Mouse (Mus musculus) erythroblast, embryonic 14.5 days (primary cell): Measurements from ENCODE around the gene Slc6a17.

Experiments used
- GATA1 ChIP-seq: IDR thresholded peaks from 2 replicates; pipeline ENCODE4 v1.6.1; 2012; ENCODE audit warnings: low read length, inconsistent platforms, mixed read lengths
- TAL1 ChIP-seq: IDR thresholded peaks from 3 replicates; pipeline ENCODE4 v1.6.1; 2012; ENCODE audit warnings: low read length, inconsistent platforms, mixed read lengths

DNA sequence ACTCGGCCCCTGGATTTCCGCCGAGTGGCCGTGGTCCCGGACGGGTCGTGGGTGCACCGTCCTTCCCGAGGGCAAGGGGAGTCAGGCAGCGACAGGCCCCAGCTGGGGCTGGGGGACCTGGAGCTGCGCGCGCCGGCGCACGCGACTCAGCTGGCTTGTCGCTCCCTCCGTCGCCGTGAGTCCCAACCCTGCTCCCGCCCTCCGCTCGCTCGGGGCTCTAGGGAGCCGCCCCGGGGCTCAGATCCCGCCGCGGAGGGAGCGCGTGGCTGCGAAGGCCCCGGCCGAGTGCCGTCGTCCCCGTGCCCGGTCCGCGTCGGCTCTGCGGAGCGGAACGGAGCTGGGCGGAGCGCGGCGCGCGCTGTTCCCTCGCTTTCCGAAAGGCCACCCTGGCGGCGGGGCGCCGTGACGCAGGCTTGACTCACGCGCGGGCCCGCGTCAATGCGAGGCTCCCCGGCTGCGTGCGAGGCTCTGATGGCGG lies at the start of gene Slc6a17:
- no peak for TF ChIP-seq GATA1
- no peak for TF ChIP-seq TAL1
